Mouse (Mus musculus): ENCODE data around the gene Rnf121.

The Rnf121 gene

GRCm38 (mm10) chr7:102065046-102065891 lies at the start of gene Rnf121, which contains the start of the genes Xndc1 and Xntrpc:
Gene Rnf121 (minus strand): TSS chr7:102065469.
Gene Xndc1 (plus strand): TSS chr7:102065511.
Gene Xntrpc (plus strand): TSS chr7:102065713.
- DNase-seq (ENCODE audit: low spot score) = peak; percentile 83

DNA sequence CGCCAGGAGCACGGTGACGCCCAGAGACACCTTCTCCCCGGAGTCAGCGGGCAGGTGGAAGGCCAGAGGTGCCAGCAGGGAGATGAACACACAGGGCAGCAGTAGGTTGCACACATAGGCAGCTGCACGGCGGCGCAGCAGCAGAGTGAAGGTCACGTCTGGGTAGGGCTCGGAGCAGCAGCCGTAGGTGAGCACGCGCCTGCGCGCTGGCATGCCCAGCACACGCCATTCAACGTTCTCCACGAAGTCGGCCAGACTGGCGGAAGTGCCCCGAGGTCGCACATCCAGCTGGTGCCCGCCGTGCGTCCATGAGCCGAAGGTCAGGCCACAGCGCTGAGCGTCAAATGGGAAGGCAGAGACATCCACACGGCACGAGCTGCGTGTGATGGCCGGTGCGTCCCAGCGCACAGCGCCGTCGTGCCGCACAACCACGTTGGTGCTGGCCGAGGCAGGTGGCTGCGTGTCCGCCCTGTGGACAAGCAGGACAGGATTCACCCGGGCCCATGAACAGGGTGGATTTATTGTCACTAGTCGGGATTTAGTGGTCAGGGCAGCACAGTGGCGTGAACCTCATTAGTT lies 48.0 kb upstream of the Rnf121 start:
- no peak for DNase-seq (ENCODE audit: low spot score)

DNA sequence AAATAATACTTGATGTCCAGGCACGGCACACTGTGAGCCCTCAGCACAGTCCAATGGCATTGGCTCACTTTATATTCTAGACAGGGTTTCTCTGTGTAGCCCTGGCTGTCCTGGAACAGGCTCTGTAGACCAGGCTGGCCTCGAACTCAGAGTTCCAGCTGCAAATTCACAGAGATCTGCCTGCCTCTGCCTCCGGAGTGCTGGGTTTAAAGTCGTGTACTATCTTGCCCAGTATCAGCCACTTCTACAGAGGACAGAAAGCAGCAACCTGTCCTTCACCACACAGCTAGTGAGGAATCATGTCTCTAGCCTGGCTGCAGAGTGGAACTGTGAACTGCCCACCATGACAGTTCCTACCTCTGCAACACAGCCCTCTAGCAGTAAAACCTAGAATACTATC lies 44.5 kb upstream of the Rnf121 start:
- DNase-seq (ENCODE audit: low spot score) = no peak

DNA sequence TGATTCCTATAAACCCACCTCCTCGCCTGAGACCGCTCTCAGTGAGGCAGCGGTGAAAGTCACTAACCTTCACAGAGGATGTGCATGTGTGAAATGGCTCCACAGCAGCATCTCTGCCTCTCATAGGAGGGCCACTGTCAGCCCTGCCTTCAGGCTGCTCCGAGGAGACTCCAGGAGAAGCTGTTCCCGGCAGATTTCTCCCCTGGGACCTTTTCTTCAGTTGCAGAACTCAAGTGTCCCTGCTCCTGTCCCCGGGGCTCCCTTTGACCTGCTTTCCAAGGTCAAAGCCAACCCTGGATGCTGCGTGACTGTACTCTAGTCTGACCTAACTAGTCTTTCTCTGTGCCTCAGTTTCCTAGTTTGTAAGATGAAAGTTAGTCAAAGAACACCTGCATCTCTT lies 43.9 kb upstream of the Rnf121 start, which contains the start of gene Art5:
TSS of gene Art5 (minus strand) at position 319 of the 400 bp plus-strand sequence.
- DNase-seq (ENCODE audit: low spot score) = no peak

- no peak for DNase-seq (ENCODE audit: low spot score)
Measured at GRCm38 (mm10) chr7:102108206-102108605, 42.9 kb upstream of the Rnf121 start.

- no peak for DNase-seq (ENCODE audit: low spot score)
Measured at GRCm38 (mm10) chr7:102106700-102107141, 41.5 kb upstream of the Rnf121 start.

DNA sequence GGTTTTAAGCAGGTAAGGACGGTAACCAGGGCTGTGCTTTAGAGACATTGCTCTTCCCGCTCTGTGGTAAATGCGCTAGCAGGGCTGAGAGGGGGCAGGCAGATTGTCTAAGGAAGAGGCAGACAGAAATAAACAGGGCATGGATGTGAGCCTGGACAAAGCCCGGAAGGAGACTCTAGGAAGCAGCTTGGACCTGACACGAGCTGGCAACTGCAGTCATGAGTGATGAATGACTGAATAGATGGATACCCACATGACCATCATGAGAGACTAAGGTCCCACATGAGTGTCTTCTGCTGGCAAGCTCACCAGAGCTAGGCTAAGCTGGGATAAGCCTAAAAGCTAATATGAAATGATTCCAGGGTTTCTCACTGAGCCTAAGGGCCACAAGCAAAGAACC lies 38.9 kb upstream of the Rnf121 start:
- DNase-seq (ENCODE audit: low spot score) = no peak

- no peak for DNase-seq (ENCODE audit: low spot score)
Measured at GRCm38 (mm10) chr7:102103555-102103954, 38.3 kb upstream of the Rnf121 start.

- no peak for DNase-seq (ENCODE audit: low spot score)
Measured at GRCm38 (mm10) chr7:102102696-102103095, 37.4 kb upstream of the Rnf121 start.

GRCm38 (mm10) chr7:102102241-102102640 lies 37.0 kb upstream of the Rnf121 start:
- DNase-seq (ENCODE audit: low spot score) = no peak

GRCm38 (mm10) chr7:102101487-102101886 lies 36.2 kb upstream of the Rnf121 start, which contains the start of gene Art1:
Gene Art1 (plus strand): TSS chr7:102101743.
- DNase-seq (ENCODE audit: low spot score) = no peak

GRCm38 (mm10) chr7:102100868-102101267 lies 35.6 kb upstream of the Rnf121 start:
- DNase-seq (ENCODE audit: low spot score) = no peak

- DNase-seq (ENCODE audit: low spot score) = no peak
Measured at GRCm38 (mm10) chr7:102099760-102100661, 34.7 kb upstream of the Rnf121 start.

- DNase-seq (ENCODE audit: low spot score) = no peak
Measured at GRCm38 (mm10) chr7:102087336-102087735, 22.1 kb upstream of the Rnf121 start.

DNA sequence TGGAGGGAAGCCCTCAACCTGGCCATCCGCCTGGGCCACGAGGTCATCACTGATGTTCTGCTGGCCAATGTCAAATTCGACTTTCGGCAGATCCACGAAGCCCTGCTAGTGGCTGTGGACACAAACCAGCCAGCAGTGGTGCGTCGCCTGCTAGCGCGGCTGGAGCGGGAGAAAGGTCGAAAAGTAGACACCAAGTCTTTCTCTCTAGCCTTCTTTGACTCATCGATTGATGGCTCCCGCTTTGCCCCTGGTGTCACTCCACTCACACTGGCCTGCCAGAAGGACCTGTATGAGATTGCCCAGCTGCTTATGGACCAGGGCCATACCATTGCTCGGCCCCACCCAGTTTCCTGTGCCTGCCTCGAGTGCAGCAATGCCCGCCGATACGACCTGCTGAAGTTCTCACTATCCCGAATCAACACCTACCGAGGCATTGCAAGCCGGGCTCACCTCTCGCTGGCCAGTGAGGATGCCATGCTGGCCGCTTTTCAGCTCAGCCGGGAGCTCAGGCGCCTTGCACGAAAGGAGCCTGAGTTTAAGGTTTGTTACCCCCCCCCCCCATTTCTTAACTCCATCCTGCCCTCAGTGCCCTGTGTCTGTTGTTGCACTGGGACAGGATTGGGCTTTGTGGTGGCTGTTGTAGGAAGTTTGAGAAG lies 18.9 kb upstream of the Rnf121 start:
- DNase-seq (ENCODE audit: low spot score) = no peak

- no peak for DNase-seq (ENCODE audit: low spot score)
Measured at GRCm38 (mm10) chr7:102082816-102083215, 17.5 kb upstream of the Rnf121 start, which contains the start of gene Trpc2. Gene Trpc2 (plus strand): TSS chr7:102083116.

GRCm38 (mm10) chr7:102081784-102082183 lies 16.5 kb upstream of the Rnf121 start:
- DNase-seq (ENCODE audit: low spot score) = no peak

DNA sequence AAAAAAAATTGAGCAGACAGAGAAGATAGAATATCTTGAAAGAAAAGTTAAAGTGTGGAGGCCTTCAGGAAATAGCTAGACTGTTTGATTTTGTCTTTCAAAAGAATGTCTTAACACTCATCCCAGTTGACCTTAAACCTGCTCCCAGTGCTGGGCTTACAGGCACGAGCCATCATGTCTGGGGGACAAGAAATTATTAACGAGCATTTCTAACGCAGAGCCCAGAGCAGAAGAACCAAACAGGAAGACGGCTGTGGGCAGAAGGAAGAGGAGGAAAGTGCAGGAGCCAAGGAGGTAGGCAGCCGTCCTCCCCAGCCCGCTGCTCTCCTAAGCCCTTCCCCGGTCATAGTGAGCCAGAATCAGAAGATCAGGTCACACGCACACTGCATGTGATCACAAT lies 15.0 kb upstream of the Rnf121 start:
- no peak for DNase-seq (ENCODE audit: low spot score)

- peak; percentile 29 for DNase-seq (ENCODE audit: low spot score)
Measured at GRCm38 (mm10) chr7:102078517-102078916, 13.2 kb upstream of the Rnf121 start.

DNA sequence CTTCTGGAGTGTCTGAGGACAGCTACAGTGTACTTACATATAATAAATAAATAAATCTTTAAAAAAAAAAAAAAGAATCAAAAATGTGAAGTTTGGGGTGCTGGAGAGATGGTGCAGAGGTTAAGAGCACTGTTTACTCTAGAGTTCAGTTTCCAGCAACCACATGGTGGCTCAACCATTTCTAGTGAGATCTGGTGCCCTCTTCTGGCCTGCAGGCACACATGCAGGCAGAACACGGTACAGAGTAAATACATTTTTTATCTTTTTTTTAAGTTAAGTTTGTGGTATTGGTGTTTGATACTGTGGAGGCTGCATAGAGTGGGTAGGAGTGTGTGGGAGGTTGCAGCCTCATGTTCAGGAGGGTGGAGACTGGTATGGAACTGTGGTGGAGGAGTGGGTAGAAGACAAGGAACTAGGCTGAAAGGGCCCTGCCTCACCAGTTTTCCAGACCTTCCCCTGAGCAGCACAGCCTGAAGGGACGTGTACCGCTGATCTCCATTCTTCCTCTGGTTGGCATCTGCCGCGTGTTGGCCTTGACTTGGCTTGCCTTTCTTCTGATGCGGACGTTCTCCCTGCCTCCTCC lies 11.5 kb upstream of the Rnf121 start:
- no peak for DNase-seq (ENCODE audit: low spot score)

DNA sequence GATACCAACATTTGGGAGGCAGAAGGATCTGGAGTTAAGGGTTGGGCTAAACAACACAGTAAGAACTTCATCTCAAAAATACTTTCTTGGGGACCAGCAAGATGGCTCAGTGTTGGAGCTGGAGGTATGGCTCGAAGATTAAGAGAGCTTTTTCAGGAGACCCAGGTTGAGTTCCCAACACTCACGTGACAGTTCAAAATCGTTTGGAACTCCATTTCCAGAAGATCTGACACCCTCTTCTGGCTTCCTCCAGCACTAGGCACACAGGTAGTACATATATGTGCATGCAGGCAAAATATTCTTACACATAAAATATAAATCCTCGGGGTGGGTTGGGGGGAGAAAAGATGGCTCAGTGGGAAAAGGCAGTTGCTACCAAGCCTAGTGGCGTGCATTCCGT lies 1.1 kb upstream of the Rnf121 start:
- no peak for DNase-seq (ENCODE audit: low spot score)
